Mouse (Mus musculus) lung, embryonic 14.5 days (tissue): ENCODE data around the gene Phf21a. TPM values are rescaled to one million over a fixed set of nuclear protein-coding genes. Genes with fewer than 3 reads are reported as not detected.

ENCODE experiments used
- ATAC-seq: fragments of 200-750 bp; cut with Nextera tagmentation; 2 replicates; pipeline ENCODE4 v1.8.0; 2017; ENCODE audit warnings: mild to moderate bottlenecking, moderate TSS enrichment, moderate library complexity; ENCODE audit not compliant: insufficient read depth
- DNase-seq: peaks from one replicate; pipeline ENCODE4 v3.0.0-alpha.2; 2015
- H3K27ac ChIP-seq: fragments of 300-500 bp; sonication (generic); 2 replicates; pipeline ENCODE4 v1.5.1; 2014; ENCODE audit warnings: low read depth, mild to moderate bottlenecking, moderate library complexity
- H3K27me3 ChIP-seq: fragments of 300-500 bp; sonication (generic); 2 replicates; pipeline ENCODE4 v1.6.1; 2014; ENCODE audit warnings: low read length, control low read depth; ENCODE audit not compliant: insufficient read depth
- H3K36me3 ChIP-seq: fragments of 300-500 bp; sonication (generic); 2 replicates; pipeline ENCODE4 v1.6.1; 2014; ENCODE audit warnings: control low read depth; ENCODE audit not compliant: insufficient read depth
- H3K4me1 ChIP-seq: fragments of 300-500 bp; sonication (generic); 2 replicates; pipeline ENCODE4 v1.6.1; 2014; ENCODE audit warnings: antibody characterized with exemption, control low read depth; ENCODE audit not compliant: insufficient read depth
- H3K4me2 ChIP-seq: fragments of 300-500 bp; sonication (generic); 2 replicates; pipeline ENCODE4 v1.6.1; 2014; ENCODE audit warnings: mild to moderate bottlenecking
- H3K4me3 ChIP-seq: fragments of 300-500 bp; sonication (generic); 2 replicates; pipeline ENCODE4 v1.5.1; 2014; ENCODE audit warnings: low read depth, low read length
- H3K9ac ChIP-seq: fragments of 300-500 bp; sonication (generic); 2 replicates; pipeline ENCODE4 v1.6.1; 2014
- H3K9me3 ChIP-seq: fragments of 300-500 bp; sonication (generic); 2 replicates; pipeline ENCODE4 v1.6.1; 2016; ENCODE audit warnings: low read depth, low read length, control low read depth
- CTCF ChIP-seq: IDR thresholded peaks from 2 replicates; pipeline ENCODE4 v1.5.1; 2016; ENCODE audit warnings: antibody characterized with exemption, low read depth
- WGBS: fragments of 180-500 bp; shearing (Covaris S2); extraction: QIAGEN DNeasy Blood & Tissue Kit; methylation state at CpG from one replicate; pipeline ENCODE4 v1.1.7; 2014; 5-methylcytosine and 5-hydroxymethylcytosine counted together
- polyA plus RNA-seq: library from polyadenylated mRNA; unstranded; fragments of >200 nt; fragmentation: Nextera tagmentation; extraction: Ambion mirVana; gene quantifications from 2 replicates; pipeline ENCODE4 v1.2.1, GENCODE M21; 2014

The Phf21a gene
- polyA plus RNA-seq, 1 experiment from 2014 or later: 26.1 TPM

DNA sequence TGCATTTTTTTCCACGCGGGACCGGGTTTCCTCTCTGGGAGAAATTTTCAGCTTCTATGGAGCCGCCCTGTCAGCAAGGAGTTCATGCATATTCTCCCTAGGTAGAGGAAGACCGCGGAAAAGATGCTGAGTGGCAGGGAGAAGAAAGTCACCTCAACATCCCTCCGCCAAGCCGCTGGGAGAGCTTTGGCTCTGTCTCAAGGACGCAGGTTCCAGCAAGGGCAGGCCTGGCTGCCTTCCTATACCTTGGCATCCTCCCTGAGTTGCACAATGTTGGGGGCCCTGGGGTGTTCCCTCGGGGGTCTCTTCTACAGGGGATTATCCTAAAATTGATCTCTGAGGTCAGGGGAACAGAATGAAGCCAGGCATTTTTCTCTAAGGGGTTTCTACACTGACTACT, 71.4 kb downstream of the Phf21a start:
- no peak for ATAC-seq
- TF ChIP-seq CTCF: no peak
- H3K9ac ChIP-seq: no peak overlapping the region

DNA sequence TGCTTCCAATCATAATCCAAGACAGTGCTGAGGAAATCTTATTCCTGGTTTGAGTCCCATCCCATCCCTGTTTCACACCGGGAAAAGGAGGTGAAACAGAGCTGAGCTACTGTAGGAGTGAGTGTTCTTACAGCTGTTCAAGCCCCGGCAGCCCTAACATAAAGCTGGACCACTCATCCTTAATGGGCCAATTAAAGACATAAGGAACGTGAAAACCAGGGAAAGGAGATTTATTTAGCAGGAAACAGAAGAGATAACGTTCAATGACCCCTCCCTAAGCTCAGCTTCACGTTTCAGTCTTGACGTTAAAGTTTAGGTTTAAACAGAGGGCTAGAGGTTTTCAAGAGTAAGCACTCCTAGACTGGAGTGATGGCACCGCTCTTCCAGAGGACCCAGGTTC, 74.0 kb downstream of the Phf21a start:
- 30% methylated on average over 7 of the region's 7 CpGs for WGBS
- no peak for DNase-seq
- ATAC-seq: no peak

More for the DNA sequence above, 71.4 kb downstream of the Phf21a start:
- Histone ChIP-seq H3K4me3 (no peak overlapping the region), H3K9me3 (no peaks in the 10 kb centered on the region), H3K4me1 (no peaks in the 10 kb centered on the region), H3K27ac (no peak overlapping the region), H3K27me3 (no peaks in the 10 kb centered on the region), H3K4me2 (no peak overlapping the region), H3K36me3 (no peaks in the 10 kb centered on the region)
- no peak for DNase-seq
- WGBS: 52% methylated on average over 10 of the region's 10 CpGs

DNA sequence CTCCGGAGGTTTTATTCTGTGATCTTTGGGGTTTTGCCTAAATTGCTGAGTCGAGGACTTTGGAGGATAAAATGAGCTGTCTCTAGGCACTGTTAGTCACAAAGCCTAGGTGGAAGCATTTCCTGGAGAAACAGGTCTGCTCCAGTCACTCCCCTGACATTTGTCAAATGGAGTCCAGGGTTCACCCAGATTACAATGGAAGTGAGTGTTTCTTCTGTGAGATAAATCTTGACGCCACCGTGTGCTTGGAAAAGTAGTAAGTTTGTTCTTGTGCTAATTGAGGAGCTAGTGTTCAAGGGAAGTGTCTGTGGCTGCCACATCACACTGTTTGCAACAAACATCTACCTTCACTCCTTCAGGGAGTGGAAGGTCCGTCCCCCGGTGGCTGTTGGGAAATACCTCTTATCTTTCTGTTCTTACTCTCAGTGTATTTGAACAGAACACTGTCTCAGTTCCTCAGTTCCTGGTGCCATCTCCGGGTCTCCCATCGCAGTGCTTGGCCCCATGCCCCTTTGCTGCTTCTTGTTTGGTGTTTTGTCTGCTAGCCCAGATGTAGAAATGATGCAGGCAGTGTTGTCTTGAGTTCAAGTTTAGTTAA, 78.2 kb downstream of the Phf21a start:
- 43% methylated on average over 8 of the region's 8 CpGs for WGBS
- H3K4me2 ChIP-seq: no peak overlapping the region
- no peak for ATAC-seq
- no peaks in the 10 kb centered on the region; the same call in 1 of the 2 replicates for H3K4me1 ChIP-seq
- no peak overlapping the region for H3K9ac ChIP-seq
- no peak overlapping the region for H3K4me3 ChIP-seq
- no peak overlapping the region for H3K27ac ChIP-seq
- no peaks in the 10 kb centered on the region for H3K9me3 ChIP-seq
- no peaks in the 10 kb centered on the region for H3K27me3 ChIP-seq
- no peak for TF ChIP-seq CTCF
- H3K36me3 ChIP-seq: no peaks in the 10 kb centered on the region
- no peak for DNase-seq

More for the DNA sequence above, 74.0 kb downstream of the Phf21a start:
- Histone ChIP-seq H3K4me3 (no peak overlapping the region), H3K36me3 (no peaks in the 10 kb centered on the region), H3K9me3 (no peaks in the 10 kb centered on the region), H3K9ac (no peak overlapping the region), H3K4me1 (no peaks in the 10 kb centered on the region; the same call in 1 of the 2 replicates), H3K4me2 (no peak overlapping the region), H3K27ac (no peak overlapping the region), H3K27me3 (no peaks in the 10 kb centered on the region)
- TF ChIP-seq CTCF: no peak

DNA sequence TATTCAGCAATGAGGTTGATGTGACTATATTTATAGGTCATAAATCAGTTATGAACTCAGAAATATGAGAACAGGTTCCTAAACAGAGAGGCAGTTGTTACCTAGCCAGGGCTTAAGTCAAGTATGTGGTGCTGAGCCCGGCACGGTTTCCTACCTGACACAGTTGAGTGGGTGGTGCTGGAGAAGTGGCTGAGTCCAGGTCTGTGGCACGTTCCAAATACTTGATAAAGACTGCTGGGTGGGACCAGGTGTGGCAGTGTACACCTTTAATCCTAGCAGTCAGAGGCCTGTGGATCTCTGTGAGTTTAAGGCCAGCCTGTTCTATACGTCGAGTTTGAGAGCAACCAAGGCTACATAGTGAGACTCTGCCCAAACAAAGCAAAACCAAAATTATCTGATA, 79.4 kb downstream of the Phf21a start:
- H3K4me3 ChIP-seq: no peak overlapping the region
- H3K4me2 ChIP-seq: no peak overlapping the region
- H3K9me3 ChIP-seq: no peaks in the 10 kb centered on the region
- no peaks in the 10 kb centered on the region for H3K27me3 ChIP-seq
- no peaks in the 10 kb centered on the region for H3K36me3 ChIP-seq
- TF ChIP-seq CTCF: no peak
- DNase-seq (no peak), ATAC-seq (no peak)
- H3K4me1 ChIP-seq: no peaks in the 10 kb centered on the region; the same call in 1 of the 2 replicates
- no peak overlapping the region for H3K27ac ChIP-seq
- 66% methylated on average over 5 of the region's 5 CpGs for WGBS
- no peak overlapping the region for H3K9ac ChIP-seq

DNA sequence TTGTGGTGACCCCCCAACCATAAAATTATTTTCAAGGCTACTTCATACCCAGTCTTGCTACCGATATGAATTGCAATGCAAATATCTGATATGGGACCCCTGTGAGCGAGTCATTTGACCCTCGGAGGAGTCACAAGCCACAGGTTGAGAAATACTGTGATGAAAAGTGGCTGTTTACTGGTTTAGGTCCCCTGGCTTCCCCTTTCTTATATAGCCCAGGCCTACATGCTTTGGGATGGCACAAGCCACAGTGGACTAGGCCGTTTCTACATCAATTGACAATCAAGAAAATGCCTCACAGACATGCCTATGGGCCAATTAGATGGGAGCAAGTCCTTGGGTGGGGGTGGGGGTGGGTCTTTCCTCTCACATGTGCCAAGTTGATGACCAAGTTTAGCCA, 80.3 kb downstream of the Phf21a start:
- Histone ChIP-seq H3K4me3 (no peak overlapping the region), H3K4me2 (no peak overlapping the region), H3K36me3 (no peaks in the 10 kb centered on the region), H3K9ac (no peak overlapping the region), H3K27me3 (no peaks in the 10 kb centered on the region), H3K27ac (no peak overlapping the region), H3K4me1 (no peaks in the 10 kb centered on the region; the same call in 1 of the 2 replicates), H3K9me3 (no peaks in the 10 kb centered on the region)
- no peak for TF ChIP-seq CTCF
- ATAC-seq (no peak), DNase-seq (no peak)
- WGBS: 76% methylated on average over 4 of the region's 4 CpGs

- Histone ChIP-seq H3K36me3 (no peaks in the 10 kb centered on the region), H3K4me3 (no peak overlapping the region), H3K9me3 (no peaks in the 10 kb centered on the region), H3K27me3 (no peaks in the 10 kb centered on the region), H3K27ac (no peak overlapping the region), H3K4me2 (no peak overlapping the region), H3K9ac (no peak overlapping the region), H3K4me1 (no peaks in the 10 kb centered on the region; the same call in 1 of the 2 replicates)
- ATAC-seq (no peak), DNase-seq (no peak)
- WGBS: 67% methylated on average over 7 of the region's 7 CpGs
- no peak for TF ChIP-seq CTCF
These were observed 81.3 kb downstream of the Phf21a start for GRCm38 (mm10) chr2:92174265-92174664.

DNA sequence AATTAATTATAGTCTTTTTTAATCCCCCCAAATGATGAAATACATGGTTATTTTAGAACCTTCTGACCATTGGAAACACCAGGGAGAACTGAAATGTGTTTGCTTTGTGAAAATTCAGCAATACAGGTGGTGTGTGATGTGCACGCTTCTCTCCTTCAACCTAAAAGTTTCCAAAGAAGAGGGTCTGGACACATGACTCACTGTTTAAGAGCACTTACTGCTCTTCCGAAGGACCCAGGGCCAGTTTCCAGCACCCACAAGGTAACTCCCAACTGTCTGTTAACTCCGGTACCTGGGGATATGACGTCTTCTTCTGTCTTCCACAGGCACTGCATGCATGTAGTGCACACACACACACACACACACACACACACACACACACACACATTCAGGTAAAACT, 82.1 kb downstream of the Phf21a start:
- H3K9ac ChIP-seq: no peak overlapping the region
- ATAC-seq (no peak), DNase-seq (no peak)
- H3K4me1 ChIP-seq: no peaks in the 10 kb centered on the region; the same call in 1 of the 2 replicates
- no peaks in the 10 kb centered on the region for H3K36me3 ChIP-seq
- no peaks in the 10 kb centered on the region for H3K27me3 ChIP-seq
- no peak overlapping the region for H3K4me2 ChIP-seq
- no peaks in the 10 kb centered on the region for H3K9me3 ChIP-seq
- TF ChIP-seq CTCF: no peak
- H3K27ac ChIP-seq: no peak overlapping the region
- no peak overlapping the region for H3K4me3 ChIP-seq
- 85% methylated on average over 4 of the region's 4 CpGs for WGBS
